Comparison of ENCODE assay signal across 1 mouse cellular context in the genomic region with DNA sequence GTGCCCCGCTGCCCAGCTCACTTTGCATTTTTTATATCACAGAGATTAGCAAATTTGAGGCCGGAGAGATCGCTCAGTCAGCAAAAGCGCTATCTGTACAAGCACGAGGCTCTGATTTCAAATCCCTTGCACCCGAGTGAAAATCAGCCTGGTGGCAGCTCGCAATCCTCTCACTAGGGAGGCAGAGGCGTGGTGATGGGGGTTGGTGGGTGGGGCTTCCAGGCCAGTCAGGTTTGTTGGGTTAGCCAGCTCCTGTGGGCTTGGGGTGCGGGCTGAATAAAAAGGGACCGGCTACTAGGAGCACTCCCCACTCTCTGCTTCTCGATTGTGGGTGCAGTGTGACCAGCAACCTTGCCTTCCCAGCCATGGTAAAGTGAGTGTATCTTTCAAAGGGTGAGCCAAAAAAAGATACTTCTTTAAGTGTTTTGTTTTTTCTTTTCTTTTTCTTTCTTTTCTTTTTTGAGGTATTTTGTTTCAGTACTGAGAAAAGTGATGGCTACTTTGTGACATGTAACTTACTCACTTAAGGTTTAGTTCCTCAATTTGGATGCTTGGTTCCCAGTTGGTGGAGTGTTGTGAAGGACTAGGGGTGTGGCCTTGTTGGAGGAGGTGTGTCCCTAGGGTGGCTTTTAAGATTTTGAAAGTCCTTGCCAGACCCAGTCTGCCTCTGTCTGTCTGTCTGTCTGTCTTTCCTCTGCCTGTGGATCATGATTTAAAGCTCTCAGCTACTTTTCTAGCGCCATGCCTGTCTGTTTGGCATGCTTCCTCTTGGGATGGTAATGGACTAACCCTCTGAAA.
A peak's percentile ranks its signal among the peaks of the same experiment; 100 is the strongest.
TF ChIP-seq lines count a peak whose summit lies in the region.

No protein-coding gene starts in this region.

TF ChIP-seq in MEL, 35 proteins besides CTCF, POLR2A, EP300 and RAD21:
- TF ChIP-seq POLR2AphosphoS5 (IDR thresholded peaks at IDR 0.05; ENCODE audit: borderline replicate concordance, low read depth, low read length): no peak
- no peak for TF ChIP-seq POLR2AphosphoS2 (IDR thresholded peaks at IDR 0.05; ENCODE audit: low read length)
- no peak for TF ChIP-seq GABPA (IDR thresholded peaks at IDR 0.05; ENCODE audit: low read depth, low read length)
- peak; percentile 35 for TF ChIP-seq SMC3 (IDR thresholded peaks at IDR 0.05; ENCODE audit: low read depth, low read length)
- 0 out of 2 replicates have a peak, but pooled peaks have one; percentile 33 for TF ChIP-seq HCFC1 (IDR thresholded peaks at IDR 0.05; ENCODE audit: low read depth, low read length)
- TF ChIP-seq TAL1 (IDR thresholded peaks at IDR 0.05; ENCODE audit: low read length): no peak
- peak; percentile 90 for TF ChIP-seq TBP (IDR thresholded peaks at IDR 0.05; ENCODE audit: low read depth, low read length)
- no peak for TF ChIP-seq NRF1 (IDR thresholded peaks at IDR 0.05; ENCODE audit: insufficient read depth, low read depth, low read length, poor library complexity, severe bottlenecking)
- TF ChIP-seq ZMIZ1 (IDR thresholded peaks at IDR 0.05; ENCODE audit: low read depth, low read length): no peak
- no peak for TF ChIP-seq MAZ (IDR thresholded peaks at IDR 0.05; ENCODE audit: low read depth, low read length)
- TF ChIP-seq ZKSCAN1 (IDR thresholded peaks at IDR 0.05; ENCODE audit: low read depth, low read length): no peak
- TF ChIP-seq GATA1 (IDR thresholded peaks at IDR 0.05; ENCODE audit: low read depth, low read length): 0 out of 2 replicates have a peak, but pooled peaks have one; percentile 9
- TF ChIP-seq MAFK (IDR thresholded peaks at IDR 0.05; ENCODE audit: borderline replicate concordance, low read depth, low read length): peak; percentile 57; the same call in 1 of the 2 replicates
- TF ChIP-seq ELF1 (IDR thresholded peaks at IDR 0.05; ENCODE audit: low read depth, low read length): no peak
- peak; percentile 76 for TF ChIP-seq RCOR1 (IDR thresholded peaks at IDR 0.05; ENCODE audit: low read depth, low read length)
- TF ChIP-seq USF1 (IDR thresholded peaks at IDR 0.05; ENCODE audit: low read depth, low read length): no peak
- no peak; the same call in 1 of the 2 replicates for TF ChIP-seq CHD1 (IDR thresholded peaks at IDR 0.05; ENCODE audit: low read depth, low read length)
- TF ChIP-seq MYC (IDR thresholded peaks at IDR 0.05; ENCODE audit: low read depth, low read length): 0 out of 2 replicates have a peak, but pooled peaks have one; percentile 16
- no peak for TF ChIP-seq MEF2A (IDR thresholded peaks at IDR 0.05; ENCODE audit: extremely low read depth, insufficient replicate concordance, low read depth, low read length, poor library complexity, severe bottlenecking)
- TF ChIP-seq CHD2 (IDR thresholded peaks at IDR 0.05; ENCODE audit: low read length): no peak
- no peak for TF ChIP-seq USF2 (IDR thresholded peaks at IDR 0.05; ENCODE audit: borderline replicate concordance in 1 of 2, insufficient read depth in 1 of 2, low read depth in 1 of 2, low read length in 2 of 2)
- TF ChIP-seq NELFE (IDR thresholded peaks at IDR 0.05; ENCODE audit: low read depth, low read length): peak; percentile 53; the same call in 1 of the 2 replicates
- no peak for TF ChIP-seq ZNF384 (IDR thresholded peaks at IDR 0.05; ENCODE audit: low read depth, low read length)
- TF ChIP-seq KAT2A (conservative IDR thresholded peaks at IDR 0.05; ENCODE audit: low read depth, low read length): no peak
- peak; percentile 58; the same call in 1 of the 2 replicates for TF ChIP-seq ETS1 (IDR thresholded peaks at IDR 0.05; ENCODE audit: low read depth, low read length)
- peak; percentile 85 for TF ChIP-seq SIN3A (IDR thresholded peaks at IDR 0.05; ENCODE audit: low read length)
- no peak for TF ChIP-seq MYB (IDR thresholded peaks at IDR 0.05; ENCODE audit: low read depth, low read length)
- TF ChIP-seq JUND (IDR thresholded peaks at IDR 0.05; ENCODE audit: low read depth, low read length): no peak
- no peak; the same call in 1 of the 2 replicates for TF ChIP-seq MAX (IDR thresholded peaks at IDR 0.05; ENCODE audit: low read length)
- TF ChIP-seq E2F4 (IDR thresholded peaks at IDR 0.05; ENCODE audit: borderline replicate concordance, low read depth, low read length): no peak
- no peak for TF ChIP-seq TCF12 (IDR thresholded peaks at IDR 0.05; ENCODE audit: low read depth, low read length)
- no peak; the same call in 1 of the 2 replicates for TF ChIP-seq BHLHE40 (IDR thresholded peaks at IDR 0.05; ENCODE audit: borderline replicate concordance, low read depth, low read length)
- TF ChIP-seq ZC3H11A (IDR thresholded peaks at IDR 0.05; ENCODE audit: low read depth, low read length): 0 out of 2 replicates have a peak, but pooled peaks have one; percentile 2
- TF ChIP-seq UBTF (IDR thresholded peaks at IDR 0.05; ENCODE audit: borderline replicate concordance, insufficient read depth, low read depth, low read length): no peak
- TF ChIP-seq MXI1 (IDR thresholded peaks at IDR 0.05; ENCODE audit: low read depth, low read length): peak; percentile 76
